Mouse (Mus musculus) liver, embryonic 15.5 days (tissue): ENCODE results near the gene Rpl18a. TPM values are rescaled to one million over a fixed set of nuclear protein-coding genes. Genes with fewer than 3 reads are reported as not detected.

Experiments
- ATAC-seq: fragments of 200-750 bp; cut with Nextera tagmentation; 2 replicates; pipeline ENCODE4 v1.8.0; 2017; ENCODE audit warnings: moderate number of reproducible peaks, mild to moderate bottlenecking, moderate library complexity; ENCODE audit not compliant: insufficient read depth
- H3K27ac ChIP-seq: fragments of 300-500 bp; sonication (generic); replicated peaks from 2 replicates; pipeline ENCODE4 v1.5.1; 2015; ENCODE audit warnings: mild to moderate bottlenecking, inconsistent platforms
- H3K27me3 ChIP-seq: fragments of 300-500 bp; sonication (generic); 2 replicates; pipeline ENCODE4 v1.6.1; 2015; ENCODE audit warnings: mild to moderate bottlenecking, inconsistent platforms
- H3K36me3 ChIP-seq: fragments of 300-500 bp; sonication (generic); replicated peaks from 2 replicates; pipeline ENCODE4 v1.6.1; 2015; ENCODE audit warnings: moderate library complexity, mild to moderate bottlenecking, inconsistent platforms
- H3K4me1 ChIP-seq: fragments of 300-500 bp; sonication (generic); replicated peaks from 2 replicates; pipeline ENCODE4 v1.6.1; 2015; ENCODE audit warnings: inconsistent platforms
- H3K4me2 ChIP-seq: fragments of 300-500 bp; sonication (generic); 2 replicates; pipeline ENCODE4 v1.6.1; 2015; ENCODE audit warnings: moderate library complexity, mild to moderate bottlenecking, inconsistent platforms
- H3K4me3 ChIP-seq: fragments of 300-500 bp; sonication (generic); replicated peaks from 2 replicates; pipeline ENCODE4 v1.5.1; 2015; ENCODE audit warnings: mild to moderate bottlenecking, inconsistent platforms
- H3K9ac ChIP-seq: fragments of 300-500 bp; sonication (generic); 2 replicates; pipeline ENCODE4 v1.6.1; 2015; ENCODE audit warnings: moderate library complexity, mild to moderate bottlenecking, inconsistent platforms
- H3K9me3 ChIP-seq: fragments of 300-500 bp; sonication (generic); replicated peaks from 2 replicates; pipeline ENCODE4 v1.6.1; 2016; ENCODE audit warnings: inconsistent platforms
- WGBS: fragments of 180-500 bp; shearing (Covaris S2); methylation state at CpG from one replicate; pipeline ENCODE4 v1.1.7; 2015; ENCODE audit warnings: mixed read lengths; ENCODE audit not compliant: insufficient replicate concordance; 5-methylcytosine and 5-hydroxymethylcytosine counted together
- microRNA counts: library from miRNA; unstranded; fragments of <30 nt; microRNA quantifications from one replicate; lab custom pipeline; 2016
- microRNA-seq: library from miRNA; unstranded; fragments of <30 nt; microRNA quantifications from one replicate; pipeline ENCODE4, GENCODE M21; 2016
- polyA plus RNA-seq: library from polyadenylated mRNA; unstranded; fragments of >200 nt; fragmentation: Nextera tagmentation; extraction: Ambion mirVana; gene quantifications from 2 replicates; pipeline ENCODE4 v1.2.1, GENCODE M21; 2015

The Rpl18a gene
- polyA plus RNA-seq, 1 experiment from 2014 or later = 2,126 TPM

GRCm38 (mm10) chr8:70851837-70852236, 45.4 kb downstream of the Rpl18a start:
- no peak overlapping the region for H3K4me3 ChIP-seq
- H3K4me2 ChIP-seq = no peak overlapping the region
- 58% methylated on average over 6 of the region's 6 CpGs for WGBS
- H3K27ac ChIP-seq = no peak overlapping the region
- H3K36me3 ChIP-seq = no peaks in the 10 kb centered on the region
- no peak for ATAC-seq
- peaks cover 63% of the 10 kb centered on the region for H3K27me3 ChIP-seq
- H3K9me3 ChIP-seq = no peaks in the 10 kb centered on the region
- H3K9ac ChIP-seq = no peak overlapping the region
- H3K4me1 ChIP-seq = peaks cover 26% of the 10 kb centered on the region

- Histone ChIP-seq H3K36me3 (no peaks in the 10 kb centered on the region), H3K4me2 (no peak overlapping the region), H3K27ac (no peak overlapping the region), H3K9me3 (no peaks in the 10 kb centered on the region), H3K27me3 (peaks cover 61% of the 10 kb centered on the region), H3K4me3 (no peak overlapping the region), H3K9ac (no peak overlapping the region), H3K4me1 (peaks cover 27% of the 10 kb centered on the region)
- no peak for ATAC-seq
- 66% methylated on average over 4 of the region's 4 CpGs for WGBS
These were observed 46.3 kb downstream of the Rpl18a start for GRCm38 (mm10) chr8:70850947-70851346.

DNA sequence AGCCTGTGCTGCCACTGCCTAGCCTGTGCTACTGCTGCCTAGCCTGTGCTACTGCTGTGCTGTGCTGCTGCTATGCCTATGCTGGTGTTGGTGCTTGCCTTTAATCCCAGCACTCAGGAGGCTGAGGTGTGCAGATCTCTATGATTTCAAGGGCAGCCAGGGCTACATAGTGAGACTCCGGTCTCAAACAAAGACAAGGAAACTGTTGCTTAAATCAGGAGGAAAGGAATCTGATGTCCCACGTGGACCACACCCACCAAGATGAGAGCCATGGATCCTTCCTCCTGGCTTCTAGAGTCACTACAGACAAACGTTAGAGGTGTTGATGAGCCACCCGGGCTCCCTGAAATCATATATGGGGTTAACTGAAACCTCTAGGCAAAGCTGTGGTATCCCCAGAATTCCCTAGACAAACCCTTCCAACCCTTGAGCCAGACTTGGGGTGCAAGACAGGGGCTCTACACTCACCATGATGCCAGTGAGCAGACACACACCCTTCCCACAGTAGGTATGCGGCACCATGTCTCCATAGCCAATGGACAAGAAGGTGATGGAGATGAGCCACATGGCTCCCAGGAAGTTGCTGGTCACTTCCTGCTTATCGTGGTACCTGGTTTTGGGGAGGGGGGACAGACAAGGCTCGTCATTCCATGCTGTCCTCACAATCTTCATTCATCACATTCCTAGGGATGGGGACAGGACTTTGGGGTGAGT, 46.9 kb downstream of the Rpl18a start:
- no peak overlapping the region for H3K4me2 ChIP-seq
- H3K27me3 ChIP-seq = peaks cover 54% of the 10 kb centered on the region
- no peak overlapping the region for H3K9ac ChIP-seq
- H3K4me3 ChIP-seq = no peak overlapping the region
- no peak overlapping the region for H3K27ac ChIP-seq
- H3K4me1 ChIP-seq = peaks cover 32% of the 10 kb centered on the region
- ATAC-seq = no peak
- no peaks in the 10 kb centered on the region for H3K36me3 ChIP-seq
- 54% methylated on average over 7 of the region's 7 CpGs for WGBS
- H3K9me3 ChIP-seq = no peaks in the 10 kb centered on the region

DNA sequence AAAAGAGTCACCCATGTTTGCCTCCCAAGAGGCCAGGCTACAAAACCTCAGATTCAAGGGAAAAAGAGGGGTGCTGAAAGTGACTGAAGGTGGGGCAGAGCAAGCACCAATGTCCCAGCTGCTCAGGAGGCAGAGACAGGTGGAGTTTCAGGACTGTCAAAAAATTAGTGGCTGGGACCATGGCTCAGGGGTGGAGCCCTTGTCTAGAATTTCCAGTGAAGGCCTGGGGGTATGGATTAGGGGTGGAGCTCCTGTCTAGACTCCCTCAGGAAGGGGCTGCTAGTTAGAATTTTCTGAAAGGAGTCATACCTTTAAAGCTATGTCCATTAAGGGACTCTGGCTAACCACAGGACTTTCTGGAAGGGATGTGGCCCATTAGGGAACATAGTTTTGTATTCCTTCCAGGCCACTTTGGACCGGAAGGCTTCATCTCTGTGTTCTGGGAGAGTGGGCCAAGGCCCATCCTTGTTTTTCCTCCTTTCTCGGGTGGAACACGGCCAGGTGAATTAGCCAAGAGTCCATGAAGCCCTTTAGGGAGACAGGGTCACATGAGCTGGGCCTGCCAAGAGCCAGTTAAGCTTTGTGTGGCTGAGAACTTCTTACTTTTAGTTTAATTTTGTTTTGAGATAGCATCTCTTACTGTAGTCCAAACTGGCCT, 47.8 kb downstream of the Rpl18a start:
- Histone ChIP-seq H3K4me3 (no peak overlapping the region), H3K9me3 (no peaks in the 10 kb centered on the region), H3K9ac (no peak overlapping the region), H3K36me3 (no peaks in the 10 kb centered on the region), H3K4me2 (no peak overlapping the region), H3K4me1 (peaks cover 40% of the 10 kb centered on the region), H3K27ac (no peak overlapping the region), H3K27me3 (peaks cover 46% of the 10 kb centered on the region)
- WGBS = 66% methylated on average over 3 of the region's 3 CpGs
- no peak for ATAC-seq

GRCm38 (mm10) chr8:70846371-70847154, 50.6 kb downstream of the Rpl18a start:
- Histone ChIP-seq H3K4me1 (peaks cover 64% of the 10 kb centered on the region), H3K27me3 (peaks cover 30% of the 10 kb centered on the region), H3K4me3 (no peak overlapping the region), H3K27ac (no peak overlapping the region), H3K36me3 (no peaks in the 10 kb centered on the region), H3K9ac (no peak overlapping the region), H3K9me3 (no peaks in the 10 kb centered on the region), H3K4me2 (no peak overlapping the region)
- ATAC-seq = no peak
- WGBS = 49% methylated on average over 15 of the region's 15 CpGs

- ATAC-seq = no peak
- peak overlapping the region; percentile 98 for H3K27ac ChIP-seq
- no peak overlapping the region for H3K4me3 ChIP-seq
These were observed 52.1 kb downstream of the Rpl18a start for GRCm38 (mm10) chr8:70845108-70845507.

More at GRCm38 (mm10) chr8:70845108-70845507, 52.1 kb downstream of the Rpl18a start:
- Histone ChIP-seq H3K36me3 (no peaks in the 10 kb centered on the region), H3K9ac (peak overlapping the region; percentile 12; the same call in 1 of the 2 replicates), H3K4me2 (no peak overlapping the region), H3K27me3 (peaks cover 30% of the 10 kb centered on the region), H3K9me3 (no peaks in the 10 kb centered on the region), H3K4me1 (peaks cover 67% of the 10 kb centered on the region)
- 51% methylated on average over 5 of the region's 5 CpGs for WGBS

MicroRNAs encoded within 50 kb of the gene (microRNA counts, 519-probe panel; counts per million panel counts)
- not detected for microRNA mmu-miR-1969 (lab: Ali Mortazavi, UCI)

Small RNA genes lying within 50 kb of the gene (microRNA-seq; reads per million reads assigned to microRNA genes)
- gene Mir1969 = 1.0 reads per million
- gene Mir7067 = 1.3 reads per million

Other genes with a start within 250 kb of the Rpl18a start
- 21.7 and 22.3 TPM in 2 replicates for gene Pgpep1, start 237.0 kb downstream of the Rpl18a start, polyA plus RNA-seq
- 148 and 155 TPM in 2 replicates for gene Lsm4, start 224.2 kb downstream of the Rpl18a start, polyA plus RNA-seq
- gene Jund, start 198.5 kb downstream of the Rpl18a start, polyA plus RNA-seq = 23.7 and 26.1 TPM in 2 replicates
- gene Iqcn, start 194.0 kb downstream of the Rpl18a start, polyA plus RNA-seq = 0.01 and 0.02 TPM in 2 replicates
- gene Gm3336, start 178.9 kb downstream of the Rpl18a start, polyA plus RNA-seq = 0.13 and 0.35 TPM in 2 replicates
- gene Pde4c, start 173.7 kb downstream of the Rpl18a start, polyA plus RNA-seq = 1.4 and 1.9 TPM in 2 replicates
- 2.7 and 3.5 TPM in 2 replicates for gene Rab3a, start 142.7 kb downstream of the Rpl18a start, polyA plus RNA-seq
- 34.7 and 37.8 TPM in 2 replicates for gene Mpv17l2, start 136.5 kb downstream of the Rpl18a start, polyA plus RNA-seq
- gene Pik3r2, start 120.7 kb downstream of the Rpl18a start, polyA plus RNA-seq = 14.7 and 16.5 TPM in 2 replicates
- gene Mast3, start 92.4 kb downstream of the Rpl18a start, polyA plus RNA-seq = 6.7 and 8.2 TPM in 2 replicates
- gene Il12rb1, start 89.0 kb downstream of the Rpl18a start, polyA plus RNA-seq = 0.22 TPM in 2 replicates
- 12.6 and 15.2 TPM in 2 replicates for gene Arrdc2, start 57.7 kb downstream of the Rpl18a start, polyA plus RNA-seq
- gene Kcnn1, start 34.2 kb downstream of the Rpl18a start, polyA plus RNA-seq = 0.25 and 0.38 TPM in 2 replicates
- 48.1 and 51.2 TPM in 2 replicates for gene Ccdc124, start 23.5 kb downstream of the Rpl18a start, polyA plus RNA-seq
- 0.05 TPM in 1 of 2 replicates, not detected in the other for gene Slc5a5, start 4.7 kb downstream of the Rpl18a start, polyA plus RNA-seq
- gene Map1s, start 8.5 kb upstream of the Rpl18a start, polyA plus RNA-seq = 15.4 and 17.6 TPM in 2 replicates